12 mouse cellular contexts compared by ENCODE assay signal in the genomic region with DNA sequence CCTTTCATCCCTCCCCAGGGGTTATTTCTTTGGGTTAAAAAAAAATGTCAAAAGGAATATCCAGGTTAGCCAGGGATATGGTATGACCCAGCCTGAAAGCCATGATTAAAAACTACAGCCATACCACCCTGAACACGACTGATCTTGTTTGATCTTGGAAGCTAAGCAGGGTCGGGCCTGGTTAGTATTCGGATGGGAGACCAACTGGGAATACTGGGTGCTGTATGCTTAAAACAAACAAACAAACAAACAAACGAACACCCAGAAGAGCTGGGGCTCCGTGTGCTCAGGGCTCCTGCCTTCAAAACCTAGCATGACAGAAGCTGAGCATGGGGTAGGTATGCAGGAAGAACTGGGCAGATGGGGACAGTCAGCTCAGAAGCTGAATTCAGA. TPM values are rescaled to one million over a fixed set of nuclear protein-coding genes. Genes with fewer than 3 reads are reported as not detected.
A peak's percentile ranks its signal among the peaks of the same experiment; 100 is the strongest.
DNase-seq lines count a peak whose midpoint lies in the region; ATAC-seq and TF ChIP-seq lines count a peak whose summit lies in the region.
"Had no signal": no experiment of that assay in that cellular context is flagged by ENCODE, and none has a peak within 500 bp of the region (broad histone marks: within the 10 kb centered on the region; RNA-seq: fewer than 3 reads in every experiment).

No protein-coding gene starts in this region.

- TF ChIP-seq CTCF in G1E (IDR thresholded peaks at IDR 0.05; ENCODE audit: low read depth, low read length) = no peak

- peaks cover 3% of the 10 kb centered on the region; the same call in 1 of the 2 replicates for H3K36me3 ChIP-seq in hindbrain, embryonic 10.5 days
- H3K36me3 ChIP-seq in hindbrain, embryonic 13.5 days = no peaks in the 10 kb centered on the region
- H3K36me3 ChIP-seq in G1E (replicated peaks) = peaks cover 41% of the 10 kb centered on the region
- peaks cover 30% of the 10 kb centered on the region for H3K36me3 ChIP-seq in liver, embryonic 12.5 days

- WGBS in hindbrain, embryonic 10.5 days = 79% methylated on average over 5 of the region's 5 CpGs
- WGBS in hindbrain, embryonic 13.5 days = 85% methylated on average over 5 of the region's 5 CpGs
- 33% methylated on average over 5 of the region's 5 CpGs for WGBS in liver, embryonic 12.5 days (ENCODE audit: insufficient replicate concordance)

- DNase-seq in hindbrain, embryonic 10.5 days (ENCODE audit: low spot score) = no peak
- DNase-seq in 416B (ENCODE audit: low read depth) (peak; percentile 21), G1E (ENCODE audit: low spot score) (no peak)
- no peak for DNase-seq in right cerebral cortex, postnatal 36 days (ENCODE audit: low spot score in 2 of 2)
- no peak for DNase-seq in lung, postnatal 4 days
- DNase-seq: adrenal gland, adult 8-10 months; cerebellum, adult 18-20 months; kidney, adult 18-20 months; lung, postnatal 10 days; right cerebral cortex, postnatal 14 days had no signal

- peak overlapping the region; percentile 53; the same call in 1 of the 2 replicates for H3K27ac ChIP-seq in hindbrain, embryonic 10.5 days
- no peak overlapping the region for H3K27ac ChIP-seq in hindbrain, embryonic 13.5 days
- peak overlapping the region; percentile 100 for H3K27ac ChIP-seq in liver, embryonic 12.5 days

- peaks cover 66% of the 10 kb centered on the region for H3K4me1 ChIP-seq in hindbrain, embryonic 10.5 days (replicated peaks)
- peaks cover 28% of the 10 kb centered on the region for H3K4me1 ChIP-seq in hindbrain, embryonic 13.5 days (replicated peaks)
- H3K4me1 ChIP-seq in G1E (ENCODE audit: insufficient read depth, low read depth, low read length) = peaks cover 72% of the 10 kb centered on the region
- peaks cover 76% of the 10 kb centered on the region for H3K4me1 ChIP-seq in liver, embryonic 12.5 days

- no peak overlapping the region for H3K4me3 ChIP-seq in hindbrain, embryonic 10.5 days
- no peak overlapping the region for H3K4me3 ChIP-seq in hindbrain, embryonic 13.5 days
- H3K4me3 ChIP-seq in G1E (ENCODE audit: low read depth, low read length) = peak overlapping the region; percentile 78
- H3K4me3 ChIP-seq in liver, embryonic 12.5 days = peak overlapping the region; percentile 78

- H3K4me2 ChIP-seq in hindbrain, embryonic 13.5 days = no peak overlapping the region
- H3K4me2 ChIP-seq in liver, embryonic 12.5 days = peak overlapping the region; percentile 94

- H3K9ac ChIP-seq in hindbrain, embryonic 13.5 days = no peak overlapping the region
- peak overlapping the region; percentile 96 for H3K9ac ChIP-seq in liver, embryonic 12.5 days

- H3K27me3 ChIP-seq in hindbrain, embryonic 10.5 days (ENCODE audit: insufficient read depth, poor library complexity, severe bottlenecking) = peaks cover 32% of the 10 kb centered on the region
- peaks cover 24% of the 10 kb centered on the region for H3K27me3 ChIP-seq in hindbrain, embryonic 13.5 days
- no peaks in the 10 kb centered on the region for H3K27me3 ChIP-seq in G1E (ENCODE audit: insufficient read depth, low read length)
- no peaks in the 10 kb centered on the region for H3K27me3 ChIP-seq in liver, embryonic 12.5 days (replicated peaks)

- no peak for ATAC-seq in hindbrain, embryonic 13.5 days (ENCODE audit: low FRiP score)
- no peak for ATAC-seq in G1E (ENCODE audit: extremely low read depth, insufficient number of reproducible peaks, low FRiP score, poor library complexity, severe bottlenecking)
- no peak for ATAC-seq in liver, embryonic 12.5 days

- H3K9me3 ChIP-seq in hindbrain, embryonic 10.5 days = no peaks in the 10 kb centered on the region
- H3K9me3 ChIP-seq in hindbrain, embryonic 13.5 days = no peaks in the 10 kb centered on the region
- H3K9me3 ChIP-seq in G1E (replicated peaks) = no peaks in the 10 kb centered on the region
- H3K9me3 ChIP-seq in liver, embryonic 12.5 days (replicated peaks) = no peaks in the 10 kb centered on the region

RNA-seq across cellular contexts. Expression of gene Smdt1, which starts 3.8 kb away (rescaled TPM):
- polyA plus RNA-seq in hindbrain, embryonic 10.5 days (2016; fragmentation: Nextera tagmentation; extraction: Ambion mirVana) = 269 and 314 TPM in 2 replicates
- 348 and 365 TPM in 2 replicates for polyA plus RNA-seq in hindbrain, embryonic 13.5 days (2015; fragmentation: Nextera tagmentation; extraction: Ambion mirVana)
- 68.2 and 118 TPM in 2 replicates for total RNA-seq in G1E (2014; fragmentation: Nextera tagmentation)
- total RNA-seq in G1E (2017) = 115 and 129 TPM in 2 replicates
- polyA plus RNA-seq in G1E (2012) = 116 and 137 TPM in 2 replicates
- polyA plus RNA-seq in liver, embryonic 12.5 days (2016; fragmentation: Nextera tagmentation; extraction: Ambion mirVana) = 193 and 196 TPM in 2 replicates

RNA-seq across cellular contexts. Expression of gene Pheta2, which starts 3.8 kb away (rescaled TPM):
- polyA plus RNA-seq in hindbrain, embryonic 10.5 days (2016; fragmentation: Nextera tagmentation; extraction: Ambion mirVana) = 4.8 TPM in 2 replicates
- polyA plus RNA-seq in hindbrain, embryonic 13.5 days (2015; fragmentation: Nextera tagmentation; extraction: Ambion mirVana) = 1.9 and 2.3 TPM in 2 replicates
- total RNA-seq in G1E (2014; fragmentation: Nextera tagmentation) (50.8 and 67.8 TPM in 2 replicates), G1E (2017) (37.9 and 42.2 TPM in 2 replicates)
- 12.5 and 18.8 TPM in 2 replicates for polyA plus RNA-seq in G1E (2012)
- 39.1 and 42.8 TPM in 2 replicates for polyA plus RNA-seq in liver, embryonic 12.5 days (2016; fragmentation: Nextera tagmentation; extraction: Ambion mirVana)

RNA-seq across cellular contexts. Expression of gene Naga, which starts 3.8 kb away (rescaled TPM):
- 20.9 and 24.9 TPM in 2 replicates for polyA plus RNA-seq in hindbrain, embryonic 10.5 days (2016; fragmentation: Nextera tagmentation; extraction: Ambion mirVana)
- polyA plus RNA-seq in hindbrain, embryonic 13.5 days (2015; fragmentation: Nextera tagmentation; extraction: Ambion mirVana) = 29.3 and 30.2 TPM in 2 replicates
- 190 and 198 TPM in 2 replicates for total RNA-seq in G1E (2014; fragmentation: Nextera tagmentation)
- 200 and 229 TPM in 2 replicates for total RNA-seq in G1E (2017)
- polyA plus RNA-seq in G1E (2012) = 274 and 333 TPM in 2 replicates
- polyA plus RNA-seq in liver, embryonic 12.5 days (2016; fragmentation: Nextera tagmentation; extraction: Ambion mirVana) = 36.5 and 40.8 TPM in 2 replicates

RNA-seq across cellular contexts. Expression of gene Ndufa6, which starts 11.6 kb away (rescaled TPM):
- polyA plus RNA-seq in hindbrain, embryonic 10.5 days (2016; fragmentation: Nextera tagmentation; extraction: Ambion mirVana) = 267 and 273 TPM in 2 replicates
- polyA plus RNA-seq in hindbrain, embryonic 13.5 days (2015; fragmentation: Nextera tagmentation; extraction: Ambion mirVana) = 363 and 382 TPM in 2 replicates
- total RNA-seq in G1E (2014; fragmentation: Nextera tagmentation) (117 and 124 TPM in 2 replicates), G1E (2017) (344 and 364 TPM in 2 replicates)
- polyA plus RNA-seq in G1E (2012) = 215 and 331 TPM in 2 replicates
- polyA plus RNA-seq in liver, embryonic 12.5 days (2016; fragmentation: Nextera tagmentation; extraction: Ambion mirVana) = 368 and 383 TPM in 2 replicates

RNA-seq across cellular contexts. Expression of gene Cyp2d22, which starts 37.5 kb away (rescaled TPM):
- 2.5 and 3.0 TPM in 2 replicates for polyA plus RNA-seq in hindbrain, embryonic 10.5 days (2016; fragmentation: Nextera tagmentation; extraction: Ambion mirVana)
- 2.1 and 2.6 TPM in 2 replicates for polyA plus RNA-seq in hindbrain, embryonic 13.5 days (2015; fragmentation: Nextera tagmentation; extraction: Ambion mirVana)
- total RNA-seq in G1E (2014; fragmentation: Nextera tagmentation) = not detected in 2 replicates
- total RNA-seq in G1E (2017) = 0.11 and 1.0 TPM in 2 replicates
- polyA plus RNA-seq in G1E (2012) = not detected in 2 replicates
- polyA plus RNA-seq in liver, embryonic 12.5 days (2016; fragmentation: Nextera tagmentation; extraction: Ambion mirVana) = 8.0 and 8.1 TPM in 2 replicates

Comparison
In these comparisons a context has a peak if more than half of its experiments do, and no peak if none do; other contexts are left out.
1. H3K4me3 ChIP-seq: peak in G1E (single experiment) and liver, embryonic 12.5 days (single experiment); none in hindbrain, embryonic 10.5 days (single experiment) and hindbrain, embryonic 13.5 days (single experiment).